Mouse (Mus musculus) liver, adult 2 months (tissue): Measurements from ENCODE around the gene Plpp7. TPM values are rescaled to one million over a fixed set of nuclear protein-coding genes. Genes with fewer than 3 reads are reported as not detected.

Experiments
- DNase-seq: peaks from one replicate; pipeline ENCODE4 v3.0.0-alpha.2; 2011; ENCODE audit warnings: low read depth, low spot score; ENCODE audit errors: extremely low read depth
- H3K27ac ChIP-seq: fragments of 200-500 bp; replicated peaks from 2 replicates; pipeline ENCODE4 v1.5.1; 2012; ENCODE audit warnings: low read depth, mild to moderate bottlenecking, control low read depth, inconsistent platforms, low read length; ENCODE audit not compliant: insufficient read depth
- H3K27me3 ChIP-seq: fragments of 200-500 bp; 2 replicates; pipeline ENCODE4 v1.6.1; 2012; ENCODE audit warnings: mild to moderate bottlenecking, moderate library complexity, low read length, inconsistent platforms; ENCODE audit not compliant: control insufficient read depth, insufficient read depth
- H3K36me3 ChIP-seq: fragments of 200-500 bp; 2 replicates; pipeline ENCODE4 v1.6.1; 2012; ENCODE audit warnings: low read length, inconsistent platforms; ENCODE audit not compliant: control insufficient read depth, insufficient read depth
- H3K4me1 ChIP-seq: fragments of 200-500 bp; 2 replicates; pipeline ENCODE4 v1.6.1; 2011; ENCODE audit warnings: low read length; ENCODE audit not compliant: control insufficient read depth, insufficient read depth
- H3K4me3 ChIP-seq: fragments of 200-500 bp; 2 replicates; pipeline ENCODE4 v1.5.1; 2011; ENCODE audit warnings: low read depth, mild to moderate bottlenecking, control low read depth, low read length, moderate library complexity; ENCODE audit not compliant: insufficient read depth
- H3K79me2 ChIP-seq: fragments of 200-500 bp; 2 replicates; pipeline ENCODE4 v1.6.1; 2012; ENCODE audit warnings: inconsistent platforms, mild to moderate bottlenecking, low read length, moderate library complexity; ENCODE audit not compliant: control insufficient read depth, insufficient read depth
- H3K9ac ChIP-seq: fragments of 200-500 bp; 2 replicates; pipeline ENCODE4 v1.6.1; 2012; ENCODE audit warnings: low read depth, mild to moderate bottlenecking, control low read depth, inconsistent platforms, low read length
- CTCF ChIP-seq: fragments of 200-500 bp; IDR thresholded peaks from 2 replicates; pipeline ENCODE4 v1.5.1; 2011; ENCODE audit warnings: low read depth, low read length, control low read depth
- POLR2A ChIP-seq: fragments of 200-500 bp; IDR thresholded peaks from 2 replicates; pipeline ENCODE4 v1.6.1; 2011; ENCODE audit warnings: low read length, control low read depth; ENCODE audit not compliant: insufficient read depth; ENCODE audit errors: extremely low read depth
- WGBS: fragments of 180-500 bp; shearing (Covaris S2); methylation state at CpG from one replicate; pipeline ENCODE4 v1.1.7; 2018; 5-methylcytosine and 5-hydroxymethylcytosine counted together
- polyA plus RNA-seq: library from polyadenylated mRNA; depleted of rRNA; stranded (reverse); fragments of >200 nt; gene quantifications from 2 replicates; pipeline ENCODE4 v1.2.3, GENCODE M21; 2012
- total RNA-seq: library from RNA; depleted of rRNA; stranded (reverse); fragments of >200 nt; gene quantifications from 2 replicates; pipeline ENCODE4 v1.2.3, GENCODE M21; 2014

The Plpp7 gene
- total and polyA plus RNA-seq, 2 experiments = 0.37 to 2.3 TPM

DNA sequence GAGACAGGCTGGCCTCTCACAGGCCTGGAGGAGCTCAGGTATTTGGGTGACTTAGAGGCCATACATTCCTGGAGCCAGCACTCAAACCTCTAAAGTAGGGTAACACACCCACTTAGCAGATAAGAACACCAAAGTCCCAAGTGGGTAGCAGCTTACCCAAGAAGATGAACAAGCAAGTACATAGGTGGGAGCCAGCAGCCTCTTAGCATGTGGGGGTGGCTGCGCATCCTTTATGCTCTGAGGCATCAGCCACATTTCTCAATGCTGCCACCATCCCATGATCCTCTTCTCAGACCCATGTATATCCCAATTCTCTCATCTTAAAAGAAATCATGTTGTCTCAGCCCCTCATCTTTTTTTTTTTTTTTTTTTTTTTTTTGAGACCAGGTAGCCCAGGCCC is 15.9 kb downstream of the Plpp7 start:
- no peaks in the 10 kb centered on the region for H3K27me3 ChIP-seq
- H3K79me2 ChIP-seq = no peaks in the 10 kb centered on the region
- H3K4me3 ChIP-seq = no peak overlapping the region
- no peak for DNase-seq
- no peak overlapping the region for H3K27ac ChIP-seq
- no peaks in the 10 kb centered on the region for H3K36me3 ChIP-seq
- H3K4me1 ChIP-seq = no peaks in the 10 kb centered on the region
- H3K9ac ChIP-seq = no peak overlapping the region
- TF ChIP-seq POLR2A = no peak
- TF ChIP-seq CTCF = no peak
- 100% methylated on average over 1 of the region's 1 CpGs for WGBS

DNA sequence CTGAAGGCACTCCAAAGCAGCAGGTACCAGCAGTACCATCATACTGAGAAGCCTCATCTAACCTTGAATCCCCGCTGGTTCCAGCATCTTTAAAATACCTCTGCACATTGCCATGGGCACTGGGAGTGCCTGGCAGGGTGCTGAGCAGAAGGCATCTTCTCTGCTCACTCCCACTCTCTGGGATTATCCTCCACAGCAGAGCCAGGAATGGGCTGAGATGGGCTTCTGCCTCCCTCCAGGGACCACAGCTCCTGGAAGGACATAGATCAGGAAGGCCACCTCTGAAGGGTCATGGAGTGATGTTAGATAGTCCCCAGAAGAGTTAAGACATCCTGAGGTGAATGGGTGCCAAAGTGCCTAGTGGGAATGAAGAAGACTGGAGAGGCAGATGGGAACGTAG is 17.2 kb downstream of the Plpp7 start:
- H3K27ac ChIP-seq = no peak overlapping the region
- no peak overlapping the region for H3K9ac ChIP-seq
- WGBS = 68% methylated on average over 2 of the region's 2 CpGs
- no peaks in the 10 kb centered on the region for H3K79me2 ChIP-seq
- no peaks in the 10 kb centered on the region for H3K27me3 ChIP-seq
- H3K36me3 ChIP-seq = no peaks in the 10 kb centered on the region
- no peak for DNase-seq
- H3K4me1 ChIP-seq = no peaks in the 10 kb centered on the region
- no peak overlapping the region for H3K4me3 ChIP-seq
- no peak for TF ChIP-seq POLR2A

DNA sequence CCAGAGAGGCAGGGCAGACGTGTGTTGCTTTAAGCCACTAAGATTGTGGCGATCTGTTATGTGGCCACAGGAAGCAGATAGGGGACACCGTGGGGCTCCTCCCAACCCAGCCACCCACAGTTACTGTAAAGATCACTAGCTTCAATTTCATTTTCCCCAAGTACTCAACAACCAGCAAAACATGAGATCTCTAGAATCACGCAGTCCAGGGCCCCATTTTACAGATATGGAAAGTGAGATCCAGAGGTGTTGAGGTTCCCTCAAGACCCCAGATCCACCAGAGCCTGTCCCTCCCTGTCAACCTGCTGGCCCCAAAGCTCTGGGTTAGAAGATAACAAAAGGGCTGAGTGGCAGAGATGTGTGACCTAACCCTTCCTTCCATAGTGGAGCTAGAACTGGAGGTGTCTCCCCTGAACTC is 20.5 kb downstream of the Plpp7 start:
- 83% methylated on average over 4 of the region's 4 CpGs for WGBS
- H3K36me3 ChIP-seq = no peaks in the 10 kb centered on the region
- no peaks in the 10 kb centered on the region for H3K79me2 ChIP-seq
- no peak for DNase-seq
- no peak overlapping the region for H3K27ac ChIP-seq
- H3K4me3 ChIP-seq = no peak overlapping the region
- H3K9ac ChIP-seq = no peak overlapping the region
- no peaks in the 10 kb centered on the region for H3K27me3 ChIP-seq
- TF ChIP-seq CTCF (no peak), POLR2A (no peak)
- H3K4me1 ChIP-seq = no peaks in the 10 kb centered on the region

- no peak overlapping the region for H3K9ac ChIP-seq
- no peaks in the 10 kb centered on the region for H3K4me1 ChIP-seq
Measured at GRCm38 (mm10) chr2:32119802-32120750, 24.7 kb downstream of the Plpp7 start.

GRCm38 (mm10) chr2:32121150-32121549 is 25.8 kb downstream of the Plpp7 start:
- Histone ChIP-seq H3K36me3 (no peaks in the 10 kb centered on the region), H3K4me1 (no peaks in the 10 kb centered on the region), H3K79me2 (no peaks in the 10 kb centered on the region), H3K27ac (no peak overlapping the region), H3K4me3 (no peak overlapping the region), H3K27me3 (no peaks in the 10 kb centered on the region), H3K9ac (no peak overlapping the region)
- TF ChIP-seq CTCF (no peak), POLR2A (no peak)
- 74% methylated on average over 5 of the region's 5 CpGs for WGBS
- DNase-seq = no peak

More at GRCm38 (mm10) chr2:32119802-32120750, 24.7 kb downstream of the Plpp7 start:
- H3K36me3 ChIP-seq = no peaks in the 10 kb centered on the region
- H3K27ac ChIP-seq = no peak overlapping the region
- H3K27me3 ChIP-seq = no peaks in the 10 kb centered on the region
- H3K4me3 ChIP-seq = no peak overlapping the region
- TF ChIP-seq CTCF (no peak), POLR2A (no peak)
- WGBS = 92% methylated on average over 20 of the region's 20 CpGs
- DNase-seq = no peak
- H3K79me2 ChIP-seq = no peaks in the 10 kb centered on the region

DNA sequence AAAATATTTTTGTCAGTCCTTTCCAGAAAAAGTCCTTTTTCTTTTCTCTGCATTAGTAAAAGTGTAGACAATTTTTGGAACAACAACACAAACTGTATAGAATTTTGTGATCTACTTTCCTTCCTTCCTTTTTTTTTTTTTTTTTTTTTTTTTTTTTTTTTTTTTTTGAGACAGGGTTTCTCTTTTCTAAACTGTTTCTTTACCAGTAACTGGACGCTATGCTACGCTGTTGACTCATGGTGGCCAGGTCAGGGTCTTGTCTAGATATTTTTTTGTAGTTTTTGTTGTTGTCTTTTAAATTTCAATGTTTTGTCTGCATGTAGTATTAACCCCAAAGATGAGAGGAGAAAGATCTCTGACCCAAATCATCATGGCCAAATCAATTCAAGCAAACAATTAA is 26.5 kb downstream of the Plpp7 start:
- H3K4me1 ChIP-seq = no peaks in the 10 kb centered on the region

More for the DNA sequence above, 26.5 kb downstream of the Plpp7 start:
- H3K27ac ChIP-seq = no peak overlapping the region
- DNase-seq = no peak
- no peak for TF ChIP-seq CTCF
- no peak for TF ChIP-seq POLR2A
- no peaks in the 10 kb centered on the region for H3K79me2 ChIP-seq
- 82% methylated on average over 2 of the region's 2 CpGs for WGBS
- no peaks in the 10 kb centered on the region for H3K27me3 ChIP-seq
- H3K9ac ChIP-seq = no peak overlapping the region
- no peak overlapping the region for H3K4me3 ChIP-seq
- H3K36me3 ChIP-seq = no peaks in the 10 kb centered on the region
